ENCODE assay signal across 8 mouse cellular contexts in genomic region chr4:109406054-109406485, GRCm38 (mm10). TPM values are rescaled to one million over a fixed set of nuclear protein-coding genes. Genes with fewer than 3 reads are reported as not detected.
DNase-seq lines count a peak whose midpoint lies in the region; ATAC-seq lines count a peak whose summit lies in the region.

No protein-coding gene starts in this region.

- peak; percentile 89 for DNase-seq in adrenal gland, adult 2 months
- peak; percentile 73 to 80 for DNase-seq in cerebellum, postnatal 10 days
- peak; percentile 19 for DNase-seq in left cerebral cortex, adult 11 months (ENCODE audit: low spot score)
- DNase-seq in lung, postnatal 14 days: peak; percentile 57
- DNase-seq in retina, postnatal 7 days (ENCODE audit: low read depth, low spot score): peak; percentile 21

- peak; percentile 62 for ATAC-seq in frontal cortex, adult (ENCODE audit: low TSS enrichment)
- ATAC-seq in hematopoietic stem cell, adult 5-6 weeks (replicated peaks in 1 of 2; ENCODE audit: insufficient read depth in 1 of 2, low FRiP score in 2 of 2, low TSS enrichment in 1 of 2, low read depth in 1 of 2, poor library complexity in 2 of 2, severe bottlenecking in 2 of 2): peak; percentile 68 to 74; a peak in 2 of 4 replicates
- no peak for ATAC-seq in inflammation-experienced regulatory T-cells, adult 6 months

RNA-seq across cellular contexts. Expression of gene Ttc39a, which starts 0.4 kb away (rescaled TPM):
- 1 to 10 TPM; 3.4 to 8.7 TPM for total RNA-seq in adrenal gland, adult 2 months (2021)
- 8.6 and 8.8 TPM in 2 replicates for polyA plus RNA-seq in adrenal gland, adult 2 months (2012; rRNA removed)
- total RNA-seq in hematopoietic stem cell, adult 5-6 weeks (2017): 1.4 and 1.5 TPM in 2 replicates
- under 1 TPM in 2 of 3 experiments, not detected in 1; 0.17 to 0.41 TPM for polyA plus RNA-seq in inflammation-experienced regulatory T-cells, adult 6 months (2017; shearing (Covaris generic))

Comparison
In these comparisons a context has a peak if more than half of its experiments do, and no peak if none do; other contexts are left out.
1. DNase-seq: peak in every context shown above with its lines; median percentile 89 in adrenal gland, adult 2 months; 76 in cerebellum, postnatal 10 days; 57 in lung, postnatal 14 days; 21 in retina, postnatal 7 days; 19 in left cerebral cortex, adult 11 months.